Mouse (Mus musculus) liver, adult 2 months (tissue): ENCODE results near the gene Pltp. TPM values are rescaled to one million over a fixed set of nuclear protein-coding genes. Genes with fewer than 3 reads are reported as not detected.
A peak's percentile ranks its signal among the peaks of the same experiment; 100 is the strongest.

Source experiments
- DNase-seq: peaks from one replicate; pipeline ENCODE4 v3.0.0-alpha.2; 2011; ENCODE audit warnings: low read depth, low spot score; ENCODE audit errors: extremely low read depth
- H3K27ac ChIP-seq: fragments of 200-500 bp; replicated peaks from 2 replicates; pipeline ENCODE4 v1.5.1; 2012; ENCODE audit warnings: low read depth, mild to moderate bottlenecking, control low read depth, inconsistent platforms, low read length; ENCODE audit not compliant: insufficient read depth
- H3K27me3 ChIP-seq: fragments of 200-500 bp; 2 replicates; pipeline ENCODE4 v1.6.1; 2012; ENCODE audit warnings: mild to moderate bottlenecking, moderate library complexity, low read length, inconsistent platforms; ENCODE audit not compliant: control insufficient read depth, insufficient read depth
- H3K36me3 ChIP-seq: fragments of 200-500 bp; 2 replicates; pipeline ENCODE4 v1.6.1; 2012; ENCODE audit warnings: low read length, inconsistent platforms; ENCODE audit not compliant: control insufficient read depth, insufficient read depth
- H3K4me1 ChIP-seq: fragments of 200-500 bp; 2 replicates; pipeline ENCODE4 v1.6.1; 2011; ENCODE audit warnings: low read length; ENCODE audit not compliant: control insufficient read depth, insufficient read depth
- H3K4me3 ChIP-seq: fragments of 200-500 bp; 2 replicates; pipeline ENCODE4 v1.5.1; 2011; ENCODE audit warnings: low read depth, mild to moderate bottlenecking, control low read depth, low read length, moderate library complexity; ENCODE audit not compliant: insufficient read depth
- H3K79me2 ChIP-seq: fragments of 200-500 bp; 2 replicates; pipeline ENCODE4 v1.6.1; 2012; ENCODE audit warnings: inconsistent platforms, mild to moderate bottlenecking, low read length, moderate library complexity; ENCODE audit not compliant: control insufficient read depth, insufficient read depth
- H3K9ac ChIP-seq: fragments of 200-500 bp; 2 replicates; pipeline ENCODE4 v1.6.1; 2012; ENCODE audit warnings: low read depth, mild to moderate bottlenecking, control low read depth, inconsistent platforms, low read length
- CTCF ChIP-seq: fragments of 200-500 bp; IDR thresholded peaks from 2 replicates; pipeline ENCODE4 v1.5.1; 2011; ENCODE audit warnings: low read depth, low read length, control low read depth
- POLR2A ChIP-seq: fragments of 200-500 bp; IDR thresholded peaks from 2 replicates; pipeline ENCODE4 v1.6.1; 2011; ENCODE audit warnings: low read length, control low read depth; ENCODE audit not compliant: insufficient read depth; ENCODE audit errors: extremely low read depth
- WGBS: fragments of 180-500 bp; shearing (Covaris S2); methylation state at CpG from one replicate; pipeline ENCODE4 v1.1.7; 2018; 5-methylcytosine and 5-hydroxymethylcytosine counted together
- polyA plus RNA-seq: library from polyadenylated mRNA; depleted of rRNA; stranded (reverse); fragments of >200 nt; gene quantifications from 2 replicates; pipeline ENCODE4 v1.2.3, GENCODE M21; 2012
- total RNA-seq: library from RNA; depleted of rRNA; stranded (reverse); fragments of >200 nt; gene quantifications from 2 replicates; pipeline ENCODE4 v1.2.3, GENCODE M21; 2014

The Pltp gene
- total and polyA plus RNA-seq, 2 experiments = 22.1 to 92.8 TPM

DNA sequence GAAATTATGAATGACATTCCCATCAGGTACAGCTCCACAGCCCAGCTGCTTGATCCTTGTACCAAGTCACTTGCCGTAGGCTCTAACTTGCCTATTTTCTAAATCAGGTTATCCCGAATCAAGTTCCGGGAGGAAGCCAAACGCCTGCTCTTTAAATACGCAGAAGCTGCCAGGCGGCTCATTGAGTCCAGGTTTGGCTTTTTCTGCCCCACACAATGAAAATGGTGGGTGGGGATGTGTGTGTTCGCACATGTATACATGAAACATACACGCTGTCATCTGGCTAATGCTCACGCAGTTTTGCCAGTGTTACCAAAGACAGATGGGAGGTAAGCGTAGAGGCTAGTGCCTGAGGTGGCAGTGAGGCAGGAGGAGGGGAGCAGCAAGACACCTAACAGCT, 29.1 kb upstream of the Pltp start:
- Histone ChIP-seq H3K27ac (no peak overlapping the region), H3K4me1 (peaks cover 2% of the 10 kb centered on the region; the same call in 1 of the 2 replicates), H3K36me3 (peaks cover 12% of the 10 kb centered on the region), H3K27me3 (no peaks in the 10 kb centered on the region), H3K4me3 (no peak overlapping the region), H3K79me2 (no peaks in the 10 kb centered on the region), H3K9ac (no peak overlapping the region)
- no peak for DNase-seq
- TF ChIP-seq CTCF (no peak), POLR2A (no peak)
- WGBS = 96% methylated on average over 10 of the region's 10 CpGs

DNA sequence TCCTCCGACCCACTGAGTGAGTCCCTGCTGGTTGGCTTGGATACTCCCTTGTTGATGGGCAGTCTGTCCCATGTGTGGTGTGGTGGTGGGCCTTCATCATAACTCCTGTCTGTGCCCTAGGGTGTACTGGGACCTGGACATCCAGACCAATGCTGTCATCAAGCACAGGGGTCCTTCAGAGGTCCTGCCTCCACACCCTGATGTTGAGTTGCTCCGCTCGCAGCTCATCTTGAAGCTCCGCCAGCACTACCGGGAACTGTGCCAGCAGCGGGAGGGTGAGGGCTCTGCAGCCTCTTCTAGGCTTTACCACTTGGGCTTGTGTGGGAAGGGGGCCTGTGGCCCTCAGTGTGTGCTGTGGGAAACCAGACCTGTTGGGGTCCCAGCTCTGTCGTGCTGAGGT, 28.3 kb upstream of the Pltp start:
- Histone ChIP-seq H3K27me3 (no peaks in the 10 kb centered on the region), H3K9ac (no peak overlapping the region), H3K79me2 (peaks cover 4% of the 10 kb centered on the region; the same call in 1 of the 2 replicates), H3K36me3 (peaks cover 8% of the 10 kb centered on the region), H3K27ac (no peak overlapping the region), H3K4me3 (no peak overlapping the region), H3K4me1 (peaks cover 4% of the 10 kb centered on the region; the same call in 1 of the 2 replicates)
- no peak for DNase-seq
- WGBS = 34% methylated on average over 7 of the region's 7 CpGs
- TF ChIP-seq POLR2A (no peak), CTCF (no peak)

DNA sequence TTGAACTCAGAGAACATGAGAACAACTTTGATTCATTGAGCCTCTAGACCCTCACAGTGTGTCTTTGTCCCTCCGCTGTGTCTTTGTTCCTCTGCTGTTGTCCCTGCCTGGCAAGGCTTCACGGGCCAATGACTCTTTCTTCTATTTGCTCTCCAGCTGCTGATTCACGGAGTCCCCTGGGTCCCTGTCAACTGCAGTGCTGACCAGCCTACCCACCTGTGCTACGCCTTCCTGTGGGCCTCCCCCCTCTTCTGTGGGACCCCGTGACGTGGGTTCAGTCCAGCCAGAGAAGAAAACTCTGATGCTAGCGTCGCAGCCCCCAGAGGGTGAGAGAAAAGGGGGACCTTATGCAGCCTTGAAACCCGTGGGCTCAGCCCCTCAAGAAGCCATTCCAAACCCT, 25.1 kb upstream of the Pltp start:
- peaks cover 2% of the 10 kb centered on the region for H3K36me3 ChIP-seq
- 75% methylated on average over 9 of the region's 9 CpGs for WGBS

DNA sequence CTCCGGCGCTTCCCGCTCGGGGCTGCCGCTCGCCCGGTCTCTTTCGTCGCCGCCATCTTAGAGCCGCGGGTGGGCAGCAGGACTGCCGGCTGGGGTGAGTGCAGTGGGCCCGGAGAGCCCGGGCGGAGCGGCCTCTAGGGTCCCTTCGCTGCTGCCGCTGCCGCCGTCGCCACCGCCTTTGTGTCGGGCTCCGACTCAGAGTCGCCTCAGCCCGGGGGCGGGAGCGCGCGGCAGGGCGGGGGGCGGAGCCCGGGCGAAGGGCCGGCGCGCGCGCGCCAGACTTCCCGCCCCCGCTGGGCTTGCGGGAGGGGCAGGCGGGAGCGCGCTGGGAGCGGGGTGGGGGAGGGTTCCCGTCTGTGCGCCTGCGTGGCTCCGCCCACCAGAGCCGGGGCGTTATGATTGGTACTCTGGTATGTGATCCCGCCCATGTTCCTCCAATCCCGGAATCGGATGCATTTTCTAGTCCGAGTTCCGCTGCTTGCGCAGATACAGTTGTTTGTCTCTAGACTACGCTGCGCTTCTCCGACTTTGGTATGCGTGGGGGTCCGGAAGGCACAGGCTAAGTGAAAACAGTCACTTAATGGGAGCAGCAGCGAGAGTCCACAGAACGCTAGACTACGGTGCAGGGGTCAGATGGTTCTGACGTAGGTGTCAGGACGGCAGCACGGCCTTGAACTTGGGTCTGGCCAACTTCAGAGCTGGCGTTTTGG, 22.2 kb upstream of the Pltp start:
- under 1% methylated on average over 68 of the region's 72 CpGs for WGBS
- peaks cover 10% of the 10 kb centered on the region for H3K4me1 ChIP-seq
- H3K9ac ChIP-seq = peak overlapping the region; percentile 99
- DNase-seq = peak; percentile 90
- H3K36me3 ChIP-seq = no peaks in the 10 kb centered on the region
- peak overlapping the region; percentile 98 for H3K27ac ChIP-seq
- no peak for TF ChIP-seq CTCF
- peak; percentile 95 for TF ChIP-seq POLR2A
- peak overlapping the region; percentile 94 for H3K4me3 ChIP-seq
- H3K79me2 ChIP-seq = peaks cover 4% of the 10 kb centered on the region; the same call in 1 of the 2 replicates
- no peaks in the 10 kb centered on the region for H3K27me3 ChIP-seq

More for the DNA sequence above, 25.1 kb upstream of the Pltp start:
- Histone ChIP-seq H3K27ac (no peak overlapping the region), H3K9ac (no peak overlapping the region), H3K4me3 (no peak overlapping the region), H3K4me1 (peaks cover 10% of the 10 kb centered on the region), H3K27me3 (no peaks in the 10 kb centered on the region), H3K79me2 (peaks cover 4% of the 10 kb centered on the region; the same call in 1 of the 2 replicates)
- no peak for TF ChIP-seq POLR2A
- TF ChIP-seq CTCF = no peak
- no peak for DNase-seq

DNA sequence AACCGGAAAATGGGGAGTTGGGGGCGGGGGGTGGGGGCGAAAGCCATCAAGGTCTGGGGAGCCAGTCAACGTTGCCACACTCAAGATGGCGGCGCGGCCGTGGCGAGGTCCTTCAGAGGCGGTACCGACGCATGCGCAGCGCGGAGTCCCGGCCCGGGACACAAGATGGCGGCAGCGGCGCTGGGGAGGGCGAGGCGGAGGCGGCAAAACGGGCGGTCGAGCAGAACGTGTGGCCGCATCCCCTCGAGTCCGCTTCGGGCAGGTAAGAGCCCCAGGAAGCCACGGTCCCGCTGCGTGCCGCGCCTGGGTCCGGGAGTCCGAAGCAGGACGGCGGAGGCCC, 21.7 kb upstream of the Pltp start, which contains the start of gene Pcif1:
Gene Pcif1, plus strand, starts transcription at position 77 of the 340 bp plus-strand sequence.
- Histone ChIP-seq H3K9ac (peak within 1 kb of the TSS; percentile 99), H3K4me1 (peaks cover 10% of the 10 kb centered on the region), H3K27me3 (no peaks in the 10 kb centered on the region), H3K36me3 (no peaks in the 10 kb centered on the region), H3K27ac (peak within 1 kb of the TSS; percentile 98), H3K79me2 (peaks cover 4% of the 10 kb centered on the region; the same call in 1 of the 2 replicates), H3K4me3 (peak within 1 kb of the TSS; percentile 94)
- peak; percentile 48 for DNase-seq
- WGBS = under 1% methylated on average over 40 of the region's 40 CpGs
- TF ChIP-seq CTCF (no peak), POLR2A (peak; percentile 80; the same call in 1 of the 2 replicates)
